Mouse (Mus musculus): Measurements from ENCODE around the gene Cilp2.

GRCm38 (mm10) chr8:69877396-69877795 is 10.1 kb downstream of the Cilp2 start:
- TF ChIP-seq CTCF (IDR thresholded peaks at IDR 0.05; ENCODE audit: extremely low read depth, insufficient read depth, insufficient read length, insufficient replicate concordance) = no peak
- no peak for TF ChIP-seq POLR2A (IDR thresholded peaks at IDR 0.05; ENCODE audit: low read depth, low read length)

Data from spleen, adult 2 months (tissue).